Comparison of ENCODE assay signal across 8 mouse cellular contexts in the genomic region with DNA sequence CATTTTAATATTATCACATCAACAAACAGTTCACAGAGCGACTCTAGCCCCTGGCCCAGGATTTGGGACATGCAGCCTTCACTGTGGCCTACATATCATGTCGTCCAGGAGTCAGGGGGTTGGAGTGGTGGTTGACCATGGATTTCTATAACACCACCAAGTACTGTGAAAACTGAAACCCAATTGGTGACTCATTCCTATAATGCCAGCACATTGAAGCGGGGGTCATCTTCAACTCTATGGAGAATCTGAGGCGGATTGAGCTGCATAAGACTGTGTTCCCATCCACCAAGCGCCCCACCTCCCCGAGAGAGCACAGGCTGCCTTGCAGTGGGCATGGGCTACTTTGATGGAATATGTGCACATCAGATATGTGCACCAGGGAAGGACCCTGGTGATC.
DNase-seq lines count a peak whose midpoint lies in the region; ATAC-seq and TF ChIP-seq lines count a peak whose summit lies in the region.
"Had no signal": no experiment of that assay in that cellular context is flagged by ENCODE, and none has a peak within 500 bp of the region (broad histone marks: within the 10 kb centered on the region; RNA-seq: fewer than 3 reads in every experiment).

No protein-coding gene starts in this region.

- 90% methylated on average over 6 of the region's 6 CpGs for WGBS in hindbrain, embryonic 10.5 days
- 93% methylated on average over 6 of the region's 6 CpGs for WGBS in hindbrain, embryonic 16.5 days
- 87% methylated on average over 6 of the region's 6 CpGs for WGBS in lung, postnatal 0 days
- 90% methylated on average over 6 of the region's 6 CpGs for WGBS in intestine, embryonic 15.5 days
- WGBS in stomach, embryonic 15.5 days = 88% methylated on average over 6 of the region's 6 CpGs

- H3K27me3 ChIP-seq in hindbrain, embryonic 10.5 days (ENCODE audit: insufficient read depth, poor library complexity, severe bottlenecking) = peaks cover 8% of the 10 kb centered on the region; the same call in 1 of the 2 replicates
- no peaks in the 10 kb centered on the region for H3K27me3 ChIP-seq in hindbrain, embryonic 16.5 days (replicated peaks; ENCODE audit: control insufficient read depth, insufficient read depth, low read length)
- no peaks in the 10 kb centered on the region for H3K27me3 ChIP-seq in lung, postnatal 0 days (replicated peaks; ENCODE audit: insufficient read depth, low read length)
- H3K27me3 ChIP-seq in intestine, embryonic 15.5 days (replicated peaks) = no peaks in the 10 kb centered on the region
- no peaks in the 10 kb centered on the region for H3K27me3 ChIP-seq in stomach, embryonic 15.5 days (replicated peaks)

- TF ChIP-seq CTCF in lung, postnatal 0 days (IDR thresholded peaks at IDR 0.05) = no peak

- H3K4me3 ChIP-seq in hindbrain, embryonic 10.5 days = no peak overlapping the region
- H3K4me3 ChIP-seq in hindbrain, embryonic 16.5 days (ENCODE audit: low read length) = no peak overlapping the region
- H3K4me3 ChIP-seq in lung, postnatal 0 days (ENCODE audit: low read depth, low read length) = no peak overlapping the region
- no peak overlapping the region for H3K4me3 ChIP-seq in intestine, embryonic 15.5 days (replicated peaks)
- H3K4me3 ChIP-seq in stomach, embryonic 15.5 days (replicated peaks) = no peak overlapping the region

- no peak for TF ChIP-seq EP300 in lung, postnatal 0 days (IDR thresholded peaks at IDR 0.05)

- ATAC-seq in hindbrain, embryonic 16.5 days = no peak
- ATAC-seq in lung, postnatal 0 days = no peak
- no peak for ATAC-seq in intestine, embryonic 15.5 days
- no peak for ATAC-seq in stomach, embryonic 15.5 days (ENCODE audit: insufficient read depth, low FRiP score, low read depth)
- ATAC-seq in megakaryocyte-erythroid progenitor cell, adult 5-6 weeks (replicated peaks; ENCODE audit: low FRiP score, low TSS enrichment, poor library complexity, severe bottlenecking) = no peak

- no peaks in the 10 kb centered on the region for H3K36me3 ChIP-seq in hindbrain, embryonic 10.5 days
- no peaks in the 10 kb centered on the region for H3K36me3 ChIP-seq in hindbrain, embryonic 16.5 days (ENCODE audit: control insufficient read depth, insufficient read depth, low read length)
- no peaks in the 10 kb centered on the region for H3K36me3 ChIP-seq in lung, postnatal 0 days (ENCODE audit: insufficient read depth, low read length)
- H3K36me3 ChIP-seq in intestine, embryonic 15.5 days = no peaks in the 10 kb centered on the region
- no peaks in the 10 kb centered on the region for H3K36me3 ChIP-seq in stomach, embryonic 15.5 days

- H3K9me3 ChIP-seq in hindbrain, embryonic 10.5 days = peaks cover 10% of the 10 kb centered on the region
- peaks cover 4% of the 10 kb centered on the region; the same call in 1 of the 2 replicates for H3K9me3 ChIP-seq in hindbrain, embryonic 16.5 days (ENCODE audit: control insufficient read depth, low read length)
- no peaks in the 10 kb centered on the region for H3K9me3 ChIP-seq in lung, postnatal 0 days (ENCODE audit: low read length)
- no peaks in the 10 kb centered on the region for H3K9me3 ChIP-seq in intestine, embryonic 15.5 days
- no peaks in the 10 kb centered on the region for H3K9me3 ChIP-seq in stomach, embryonic 15.5 days

- no peak for DNase-seq in hindbrain, embryonic 10.5 days (ENCODE audit: low spot score)
- no peak for DNase-seq in lung, postnatal 0 days (ENCODE audit: low spot score)
- DNase-seq in lung, postnatal 25 days (ENCODE audit: low spot score) = no peak
- DNase-seq: layer of hippocampus, postnatal 36 days had no signal

- H3K4me1 ChIP-seq in hindbrain, embryonic 10.5 days (replicated peaks) = peaks cover 79% of the 10 kb centered on the region
- peaks cover 26% of the 10 kb centered on the region for H3K4me1 ChIP-seq in hindbrain, embryonic 16.5 days (ENCODE audit: control insufficient read depth, insufficient read depth, low read depth, low read length)
- H3K4me1 ChIP-seq in lung, postnatal 0 days (ENCODE audit: insufficient read depth, low read depth, low read length) = peaks cover 10% of the 10 kb centered on the region; the same call in 1 of the 2 replicates
- peaks cover 30% of the 10 kb centered on the region for H3K4me1 ChIP-seq in intestine, embryonic 15.5 days (replicated peaks)
- peaks cover 36% of the 10 kb centered on the region for H3K4me1 ChIP-seq in stomach, embryonic 15.5 days

- no peak overlapping the region for H3K4me2 ChIP-seq in hindbrain, embryonic 16.5 days (ENCODE audit: low read length)
- no peak overlapping the region for H3K4me2 ChIP-seq in lung, postnatal 0 days (replicated peaks; ENCODE audit: low read depth, low read length)
- H3K4me2 ChIP-seq in intestine, embryonic 15.5 days (replicated peaks) = no peak overlapping the region
- no peak overlapping the region for H3K4me2 ChIP-seq in stomach, embryonic 15.5 days

- peak overlapping the region; percentile 99 for H3K27ac ChIP-seq in hindbrain, embryonic 10.5 days
- H3K27ac ChIP-seq in hindbrain, embryonic 16.5 days (ENCODE audit: low read depth, low read length) = no peak overlapping the region
- H3K27ac ChIP-seq in lung, postnatal 0 days (ENCODE audit: low read length) = peak overlapping the region; percentile 39
- H3K27ac ChIP-seq in intestine, embryonic 15.5 days = peak overlapping the region; percentile 81
- H3K27ac ChIP-seq in stomach, embryonic 15.5 days = peak overlapping the region; percentile 75

- no peak overlapping the region for H3K9ac ChIP-seq in hindbrain, embryonic 16.5 days (ENCODE audit: low read depth, low read length)
- no peak overlapping the region for H3K9ac ChIP-seq in lung, postnatal 0 days (replicated peaks; ENCODE audit: low read depth)
- no peak overlapping the region for H3K9ac ChIP-seq in intestine, embryonic 15.5 days
- no peak overlapping the region for H3K9ac ChIP-seq in stomach, embryonic 15.5 days
